Mouse (Mus musculus) left cerebral cortex, adult 2 months (tissue): ENCODE measurements around the gene Sema4f. TPM values are rescaled to one million over a fixed set of nuclear protein-coding genes. Genes with fewer than 3 reads are reported as not detected.
A peak's percentile ranks its signal among the peaks of the same experiment; 100 is the strongest.

Experiments used
- DNase-seq, 2 experiments: peaks; one replicate each; pipeline ENCODE4 v3.0.0; 2021 to 2022; ENCODE audit warnings: low spot score in 2 of 2, mixed read lengths in 1 of 2; ENCODE audit errors: extremely low spot score in 1 of 2
- H3K27ac ChIP-seq: fragments of 200-600 bp; 2 replicates; pipeline ENCODE4 v1.8.1; 2022
- H3K4me3 ChIP-seq: fragments of 200-600 bp; 2 replicates; pipeline ENCODE4 v1.8.1; 2022
- CTCF ChIP-seq: fragments of 200-600 bp; IDR thresholded peaks from 2 replicates; pipeline ENCODE4 v1.8.1; 2022; ENCODE audit warnings: antibody characterized with exemption, mild to moderate bottlenecking, moderate library complexity
- intact Hi-C: fragments of 180-260 bp; cut with DNase I; formaldehyde crosslinking; loops from one replicate; pipeline ENCODE4 v1.15.1; 2025
- total RNA-seq, 2 experiments: library from RNA; stranded (reverse); gene quantifications; 2 replicates each; pipeline ENCODE4 v1.2.3; 2021

Sema4f gene
- total RNA-seq, 2 experiments from 2014 or later: 39.4 to 40.7 TPM

- Histone ChIP-seq H3K4me3 (no peak overlapping the region), H3K27ac (no peak overlapping the region)
- TF ChIP-seq CTCF: no peak
- intact Hi-C loops: no loop called here
- no peak for DNase-seq
Measured at GRCm38 (mm10) chr6:82886330-82886729, 53.2 kb downstream of the Sema4f start.

GRCm38 (mm10) chr6:82885909-82886308, 53.7 kb downstream of the Sema4f start:
- no peak overlapping the region for H3K4me3 ChIP-seq
- TF ChIP-seq CTCF: no peak
- intact Hi-C loops: no loop called here

GRCm38 (mm10) chr6:82885441-82885840, 54.1 kb downstream of the Sema4f start:
- intact Hi-C loops: no loop called here
- TF ChIP-seq CTCF: no peak

More at GRCm38 (mm10) chr6:82885909-82886308, 53.7 kb downstream of the Sema4f start:
- no peak for DNase-seq
- H3K27ac ChIP-seq: no peak overlapping the region

GRCm38 (mm10) chr6:82884570-82884969, 55.0 kb downstream of the Sema4f start:
- no peak overlapping the region for H3K4me3 ChIP-seq
- no peak for TF ChIP-seq CTCF
- H3K27ac ChIP-seq: no peak overlapping the region
- intact Hi-C loops: no loop called here
- no peak for DNase-seq

More at GRCm38 (mm10) chr6:82885441-82885840, 54.1 kb downstream of the Sema4f start:
- DNase-seq: no peak
- H3K27ac ChIP-seq: no peak overlapping the region
- no peak overlapping the region for H3K4me3 ChIP-seq

- peak; percentile 35 to 56 for DNase-seq
- TF ChIP-seq CTCF: peak; percentile 56
- intact Hi-C loops: loop anchor here (2.0 kb wide), 1 partner anchor 141 kb away; no protein-coding TSS in a partner anchor
- H3K4me3 ChIP-seq: no peak overlapping the region
- H3K27ac ChIP-seq: no peak overlapping the region
Measured at GRCm38 (mm10) chr6:82881485-82882096, 58.0 kb downstream of the Sema4f start.

GRCm38 (mm10) chr6:82880807-82881206, 58.8 kb downstream of the Sema4f start:
- no peak overlapping the region for H3K4me3 ChIP-seq
- intact Hi-C loops: loop anchor here (2.0 kb wide), 1 partner anchor 140 kb away; no protein-coding TSS in a partner anchor
- no peak overlapping the region for H3K27ac ChIP-seq
- TF ChIP-seq CTCF: peak; percentile 50
- no peak for DNase-seq

GRCm38 (mm10) chr6:82879463-82880089, 60.0 kb downstream of the Sema4f start:
- intact Hi-C loops: loop anchor here (2.0 kb wide), 1 partner anchor 139 kb away; no protein-coding TSS in a partner anchor
- no peak for DNase-seq
- TF ChIP-seq CTCF: no peak
- H3K4me3 ChIP-seq: no peak overlapping the region
- H3K27ac ChIP-seq: no peak overlapping the region

- Histone ChIP-seq H3K4me3 (no peak overlapping the region), H3K27ac (no peak overlapping the region)
- TF ChIP-seq CTCF: no peak
- intact Hi-C loops: no loop called here
- no peak for DNase-seq
Measured at GRCm38 (mm10) chr6:82875509-82875935, 64.0 kb downstream of the Sema4f start.

GRCm38 (mm10) chr6:82872332-82872707, 67.2 kb downstream of the Sema4f start:
- TF ChIP-seq CTCF: no peak
- no peak for DNase-seq
- H3K4me3 ChIP-seq: no peak overlapping the region
- H3K27ac ChIP-seq: no peak overlapping the region
- intact Hi-C loops: no loop called here

GRCm38 (mm10) chr6:82871632-82872331, 67.8 kb downstream of the Sema4f start:
- TF ChIP-seq CTCF: no peak
- no peak overlapping the region for H3K4me3 ChIP-seq
- H3K27ac ChIP-seq: no peak overlapping the region
- intact Hi-C loops: no loop called here
- DNase-seq: no peak

- intact Hi-C loops: no loop called here
Measured at GRCm38 (mm10) chr6:82868476-82868875, 71.1 kb downstream of the Sema4f start.

GRCm38 (mm10) chr6:82863380-82863874, 76.1 kb downstream of the Sema4f start:
- Histone ChIP-seq H3K27ac (no peak overlapping the region), H3K4me3 (no peak overlapping the region)
- intact Hi-C loops: no loop called here
- peak in 1 of 2 experiments; percentile 16 for DNase-seq
- no peak; the same call in 1 of the 2 replicates for TF ChIP-seq CTCF

More at GRCm38 (mm10) chr6:82868476-82868875, 71.1 kb downstream of the Sema4f start:
- H3K27ac ChIP-seq: no peak overlapping the region
- no peak for DNase-seq
- no peak overlapping the region for H3K4me3 ChIP-seq
- TF ChIP-seq CTCF: no peak
